Mouse (Mus musculus) cerebellum, adult 9-11 months (tissue): ENCODE results near the gene Hjurp.
A peak's percentile ranks its signal among the peaks of the same experiment; 100 is the strongest.

ENCODE experiments used
- DNase-seq: peaks from one replicate; pipeline ENCODE4 v3.0.0; 2022

Hjurp gene

DNA sequence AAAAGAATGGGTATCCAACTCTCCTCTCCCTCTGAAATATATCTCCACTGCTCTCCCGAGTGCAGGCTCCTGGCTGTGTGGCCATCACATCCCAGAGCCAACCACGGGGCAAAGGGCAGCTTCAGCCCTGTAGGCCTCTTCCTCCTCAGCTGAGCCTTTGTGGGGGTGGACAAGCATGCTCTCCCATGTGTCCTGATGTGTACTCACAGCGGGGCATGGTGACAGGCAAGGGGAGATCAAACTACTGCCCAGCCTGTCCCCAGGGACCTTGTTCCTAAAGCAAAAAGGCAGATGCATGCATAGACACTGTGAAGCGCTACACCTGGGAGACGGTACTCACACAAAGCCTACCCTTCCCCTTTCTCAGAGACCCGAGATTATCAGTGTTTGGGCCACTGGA lies 17.3 kb downstream of the Hjurp start:
- DNase-seq = peak; percentile 56

DNA sequence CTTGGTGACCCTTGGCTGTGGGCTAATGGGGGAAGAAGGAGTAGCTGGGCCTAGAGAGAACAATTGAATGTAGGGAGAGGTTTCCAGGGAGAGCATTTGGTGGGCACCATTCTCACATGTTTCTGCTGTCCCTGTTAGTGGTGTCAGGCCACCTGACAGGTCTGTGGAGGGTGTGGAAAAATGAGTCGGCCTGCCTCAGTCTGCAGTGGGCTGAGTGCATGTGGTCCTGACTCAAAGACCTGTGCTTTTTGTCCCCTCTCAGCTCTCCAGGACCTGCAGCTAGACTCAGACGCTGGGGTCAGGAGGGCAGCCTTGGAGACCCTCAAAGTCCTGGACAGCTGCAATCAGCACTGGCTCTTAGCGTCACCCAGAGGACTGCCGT lies 17.8 kb downstream of the Hjurp start:
- no peak for DNase-seq

DNA sequence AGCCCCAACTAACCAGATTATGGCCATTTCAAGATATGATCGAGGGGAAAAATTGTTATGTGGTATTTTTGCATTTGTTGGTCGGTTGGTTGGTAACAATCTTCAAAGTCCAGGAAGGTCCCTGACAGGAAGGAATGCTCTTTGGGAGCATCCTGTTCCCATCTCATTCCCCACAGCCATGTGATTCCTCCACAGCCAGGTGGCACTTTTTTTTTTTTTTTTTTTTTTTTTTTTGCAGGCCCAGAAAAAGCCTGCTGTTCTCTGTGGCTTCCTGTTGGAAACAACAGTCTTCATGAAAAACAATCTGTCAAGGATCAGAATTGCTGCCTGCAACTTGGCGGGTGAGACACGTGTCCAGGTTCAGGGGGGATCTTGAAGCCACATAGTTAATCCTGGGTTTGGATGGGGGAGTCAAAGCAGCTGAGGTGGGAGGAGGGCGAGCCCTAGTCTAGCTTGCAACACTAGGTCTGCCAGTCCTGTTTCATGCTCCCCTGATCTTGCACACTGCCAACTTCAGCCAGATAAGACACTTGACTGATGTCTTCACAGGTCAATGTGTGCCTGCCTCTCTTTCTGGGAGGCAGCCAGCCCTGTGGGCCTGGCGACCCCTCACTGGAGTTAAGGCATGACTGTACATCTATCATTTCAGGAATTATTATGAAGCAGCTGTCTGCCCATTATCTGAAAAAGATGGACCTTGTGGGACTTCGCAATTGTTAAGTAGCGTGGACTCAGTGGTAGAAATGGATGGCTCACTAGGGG lies 18.4 kb downstream of the Hjurp start:
- peak; percentile 64 for DNase-seq

DNA sequence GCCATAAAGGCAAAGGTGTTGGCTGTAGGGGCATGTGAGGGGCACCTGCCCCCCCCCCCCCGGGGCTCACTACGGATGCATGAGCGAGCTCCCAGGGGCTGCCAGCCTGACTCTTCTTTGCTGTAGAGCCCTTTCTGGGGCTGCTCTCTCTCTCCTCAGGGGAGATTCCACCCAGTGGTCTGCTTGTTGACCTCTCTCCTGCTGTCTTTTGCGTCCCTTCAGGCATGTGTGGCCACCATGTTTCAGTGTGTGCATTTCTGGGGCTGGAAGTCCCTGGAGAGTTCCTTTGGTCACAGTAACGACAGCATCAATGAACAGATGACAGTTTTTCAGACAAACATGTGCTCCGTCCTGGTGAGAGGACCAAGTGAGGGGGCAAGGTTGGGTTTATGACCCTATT lies 19.1 kb downstream of the Hjurp start:
- DNase-seq = no peak

DNA sequence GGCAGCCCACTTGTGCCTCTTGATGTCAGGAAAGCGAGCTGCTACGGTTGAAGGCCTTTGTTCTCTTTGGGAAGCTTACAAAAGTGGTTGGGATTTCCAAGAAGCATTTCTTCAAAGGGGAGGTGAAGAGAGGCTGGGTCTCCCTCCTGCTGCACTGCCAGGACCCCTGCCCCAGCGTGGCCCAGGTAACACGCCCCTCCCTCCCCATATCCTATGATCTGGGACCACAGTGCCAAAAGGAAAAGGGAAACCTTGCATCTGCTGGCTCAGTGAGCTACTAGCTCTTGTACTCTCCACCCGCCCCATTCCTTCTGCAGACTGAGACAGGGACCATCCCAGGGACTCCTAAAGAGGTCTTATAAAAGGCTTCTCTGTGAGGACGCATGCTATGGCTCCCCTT lies 19.8 kb downstream of the Hjurp start:
- no peak for DNase-seq

DNA sequence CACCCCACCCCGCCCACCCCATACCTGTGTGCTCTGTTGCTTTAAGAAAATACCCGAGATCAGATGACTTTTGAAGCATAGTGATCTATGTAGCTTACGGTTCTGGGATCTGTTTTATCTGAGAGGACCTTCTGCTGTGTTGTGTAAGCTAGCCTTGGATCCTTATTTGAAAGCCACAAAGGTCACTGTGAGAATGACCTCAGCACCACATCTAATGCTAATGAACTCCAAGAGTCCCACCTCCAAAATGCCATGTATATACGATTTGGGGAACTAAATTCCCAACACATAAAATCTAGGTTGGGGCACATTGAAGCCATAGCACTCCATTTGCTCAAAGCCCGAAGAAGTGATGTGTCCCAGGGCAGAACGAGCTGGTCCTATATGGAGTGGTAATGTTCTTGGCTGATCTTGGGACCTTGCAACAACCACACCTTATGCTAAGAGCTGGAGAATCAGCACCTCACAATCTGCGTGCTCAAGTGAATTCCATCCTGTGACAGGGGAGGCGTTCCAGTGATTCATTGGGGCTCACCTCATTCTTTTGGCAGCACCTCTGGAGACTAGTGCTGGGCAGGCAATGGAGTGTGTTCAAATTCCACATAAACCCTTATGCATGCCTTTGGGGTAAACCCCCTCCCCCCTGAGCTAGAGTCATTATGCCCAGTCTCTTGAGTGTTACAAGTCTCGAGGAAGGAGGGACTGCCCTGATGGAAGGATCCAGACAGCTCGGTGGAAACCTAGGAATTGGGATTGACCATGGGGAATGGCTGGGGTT lies 20.4 kb downstream of the Hjurp start:
- DNase-seq = no peak

DNA sequence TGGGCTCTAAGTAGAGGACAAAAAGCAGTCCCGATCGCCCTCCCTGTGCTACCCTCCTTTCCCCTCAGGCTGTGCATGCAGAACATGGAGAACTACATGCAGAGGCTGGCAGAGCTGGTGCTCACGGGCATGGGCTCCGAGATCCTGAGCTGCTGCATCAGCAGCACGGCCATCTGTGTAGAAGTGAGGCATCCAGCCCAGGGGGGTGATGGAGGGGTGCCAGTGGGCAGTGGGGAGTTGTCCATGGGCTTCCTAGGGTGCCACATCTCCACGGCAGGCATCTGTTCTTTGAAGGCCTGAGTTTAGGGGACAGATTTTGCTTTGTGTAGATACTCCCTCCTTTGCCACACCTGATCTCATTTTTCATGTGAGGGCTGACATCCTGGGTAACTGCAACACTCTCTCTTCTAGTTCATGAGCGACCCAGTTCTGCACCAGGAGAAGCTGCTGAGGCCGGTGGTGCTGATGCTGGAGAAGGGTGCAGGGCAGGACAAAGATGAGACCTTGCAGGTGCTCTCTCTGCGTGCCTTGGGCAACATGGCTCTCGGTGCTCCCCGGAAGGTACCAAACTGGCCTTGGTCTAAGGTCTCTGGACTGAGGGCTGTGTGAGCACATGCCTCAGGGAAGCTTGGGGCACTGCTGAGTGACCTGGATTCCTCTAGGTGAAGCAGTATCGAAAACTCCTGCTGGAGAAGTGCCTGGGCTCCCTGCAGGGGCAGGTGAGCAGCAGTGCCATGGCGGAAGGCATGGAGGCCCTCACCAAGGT lies 21.3 kb downstream of the Hjurp start:
- peak; percentile 62 for DNase-seq

DNA sequence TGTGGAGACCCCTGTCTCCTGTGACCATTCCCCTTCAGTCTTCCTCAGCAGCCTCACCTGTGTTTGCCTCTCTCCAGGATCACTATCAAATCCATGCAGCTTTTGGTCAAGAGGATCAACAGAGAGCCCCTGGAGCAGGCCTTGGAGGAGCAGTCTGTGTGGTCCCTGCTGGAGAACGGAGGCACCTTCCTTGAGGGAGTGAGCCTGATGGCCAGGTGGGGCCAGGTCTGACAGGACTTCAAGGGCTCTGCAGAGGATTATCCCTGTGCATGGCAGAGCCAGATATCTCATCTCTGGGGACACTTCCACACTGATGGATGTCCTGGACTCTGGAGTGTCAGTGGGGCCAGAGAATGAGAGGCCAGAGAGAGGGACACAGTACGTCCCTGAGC lies 22.0 kb downstream of the Hjurp start:
- no peak for DNase-seq

DNA sequence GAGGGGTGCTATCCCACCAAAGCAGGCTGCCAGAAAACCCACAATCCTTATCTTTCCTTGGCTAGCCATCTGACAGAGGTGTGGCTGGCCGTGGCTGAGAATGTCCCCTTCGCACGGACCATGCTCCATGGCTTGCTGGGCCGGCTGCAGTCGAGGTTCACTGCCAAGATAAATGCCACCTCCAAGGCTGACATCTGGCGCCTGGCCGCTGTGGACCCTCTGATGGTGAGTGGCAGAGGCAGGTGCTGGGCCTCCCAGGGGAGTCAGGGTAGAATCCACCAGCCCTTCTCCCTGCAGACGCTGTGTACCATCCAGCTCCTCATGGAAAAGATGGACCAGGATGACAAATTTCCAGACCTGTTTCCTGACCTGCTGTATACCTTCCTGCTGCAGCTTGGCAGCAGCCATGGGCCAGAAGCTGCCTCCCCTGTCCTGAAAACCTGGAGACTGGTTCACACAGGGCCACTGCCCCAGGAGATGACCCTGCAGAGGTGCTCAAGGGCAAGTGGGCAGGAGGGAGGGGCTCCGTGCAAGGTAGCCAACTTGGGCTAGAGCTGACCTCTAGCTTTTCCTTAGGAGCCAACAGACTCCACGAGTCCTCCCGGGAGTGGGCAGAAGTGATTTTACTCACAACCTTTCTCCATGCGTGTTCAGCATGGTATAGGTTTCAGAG lies 22.5 kb downstream of the Hjurp start:
- peak; percentile 47 for DNase-seq

DNA sequence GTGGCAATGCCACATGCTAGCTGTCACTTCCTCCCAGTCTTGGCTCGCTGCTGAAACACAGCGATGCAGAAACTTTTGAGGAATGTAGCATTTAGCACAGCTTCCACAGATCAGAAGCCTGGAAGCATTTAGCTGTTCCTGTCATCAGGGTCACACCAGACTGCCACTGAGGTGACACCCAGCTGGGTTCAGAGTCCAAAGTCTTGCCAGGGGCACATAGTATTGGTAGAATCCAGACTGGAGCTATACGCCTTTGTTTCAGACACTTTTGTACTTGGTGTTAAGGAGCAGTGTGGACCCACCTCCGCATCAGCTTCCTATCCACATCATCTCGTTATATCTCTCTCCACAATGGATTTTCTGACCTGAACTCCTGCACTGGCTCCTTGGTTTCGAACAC lies 23.9 kb downstream of the Hjurp start:
- DNase-seq = no peak

DNA sequence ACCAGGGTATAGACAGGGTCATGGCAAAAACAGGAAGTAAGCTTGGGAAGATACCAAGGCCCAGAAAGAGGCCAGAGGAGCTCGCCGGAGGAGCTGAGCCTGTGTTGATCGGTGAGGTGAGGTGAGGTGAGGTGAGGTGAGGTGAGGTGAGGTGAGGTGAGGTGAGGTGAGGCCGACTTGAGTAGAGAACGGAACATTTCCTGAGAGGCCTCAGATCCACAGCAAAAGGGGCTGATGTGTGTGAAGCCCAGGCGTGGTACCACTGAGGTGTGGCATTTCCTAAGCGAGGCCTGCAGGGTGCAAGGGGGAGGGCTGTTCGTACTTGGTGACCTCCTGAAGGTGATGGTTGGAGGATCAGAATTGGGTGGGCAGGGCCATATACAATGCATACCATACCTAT lies 24.3 kb downstream of the Hjurp start:
- DNase-seq = no peak

DNA sequence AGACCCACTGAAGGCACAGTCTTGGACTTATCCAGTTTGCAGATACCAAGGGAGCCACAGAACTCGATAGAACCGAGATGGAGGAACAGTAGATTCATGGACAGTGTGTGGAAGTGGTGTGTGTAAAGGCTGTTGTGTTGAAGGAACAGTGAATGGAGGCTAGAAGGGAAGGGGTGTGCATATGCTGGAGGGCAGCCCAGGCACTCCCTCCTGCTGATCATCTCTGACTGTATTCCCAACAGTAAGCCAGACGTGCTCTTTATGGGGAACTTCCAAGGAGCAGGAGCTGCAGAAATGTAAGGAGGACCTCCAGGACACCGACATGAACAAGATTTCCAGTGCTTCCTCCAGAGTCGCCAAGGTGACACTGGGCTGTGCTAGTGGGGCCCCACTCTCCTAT lies 27.4 kb downstream of the Hjurp start:
- no peak for DNase-seq

DNA sequence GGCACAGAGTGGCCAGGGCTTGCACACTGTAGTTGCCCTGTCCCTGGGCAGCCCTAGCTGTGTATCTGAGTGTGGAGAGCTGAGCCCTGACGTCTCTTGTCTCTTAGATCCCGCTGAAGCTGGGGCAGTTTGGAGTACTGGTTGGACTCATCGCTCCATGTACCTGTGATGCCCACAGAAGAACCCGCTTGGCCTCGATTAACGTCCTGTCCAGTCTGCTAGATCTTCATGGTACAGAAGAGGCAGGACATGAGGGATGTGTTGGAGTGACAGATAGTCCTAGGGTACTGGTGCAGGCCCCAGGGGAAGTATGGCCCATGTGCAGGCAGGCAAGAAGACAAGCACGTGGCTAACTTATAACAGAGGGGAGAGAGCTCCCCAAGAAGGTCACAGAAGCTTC lies 27.8 kb downstream of the Hjurp start:
- DNase-seq = no peak

DNA sequence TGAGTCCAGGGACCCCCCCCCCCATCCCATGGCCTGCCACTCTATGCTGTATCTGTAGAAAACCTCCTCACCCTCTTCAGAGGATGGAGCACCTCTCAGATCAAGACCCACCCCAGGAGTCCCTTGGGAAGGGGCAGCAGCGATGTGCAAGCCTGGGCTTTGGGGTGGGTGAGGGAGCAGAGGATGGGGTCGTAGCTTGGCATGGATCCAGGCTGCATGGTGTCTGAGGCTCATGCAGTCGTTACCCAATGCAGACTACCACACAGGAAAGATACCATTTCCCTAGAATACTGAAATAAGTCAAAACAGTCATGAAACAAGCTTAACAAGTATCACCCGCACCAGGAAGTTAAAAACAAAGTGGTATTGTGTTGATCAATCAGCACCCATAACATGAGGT lies 28.8 kb downstream of the Hjurp start:
- DNase-seq = no peak

DNA sequence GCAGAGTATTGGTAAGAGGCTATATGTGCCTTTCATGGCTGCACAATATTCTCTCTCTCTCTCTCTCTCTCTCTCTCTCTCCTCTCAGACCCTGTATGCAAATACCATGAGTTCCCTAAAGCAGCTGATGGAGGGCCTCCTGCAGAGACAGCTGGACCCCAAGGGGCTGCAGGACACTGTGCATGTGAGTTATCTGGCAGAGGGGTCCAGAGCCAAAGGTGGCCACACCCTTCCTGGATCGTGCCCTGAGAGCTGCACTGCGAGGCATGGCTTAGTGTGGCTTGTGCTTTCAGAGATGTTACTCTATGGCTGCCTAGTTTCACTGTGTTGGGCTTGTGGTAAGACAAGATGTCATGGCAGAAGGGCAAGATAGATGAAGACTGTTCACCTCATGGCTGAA lies 29.8 kb downstream of the Hjurp start:
- no peak for DNase-seq

DNA sequence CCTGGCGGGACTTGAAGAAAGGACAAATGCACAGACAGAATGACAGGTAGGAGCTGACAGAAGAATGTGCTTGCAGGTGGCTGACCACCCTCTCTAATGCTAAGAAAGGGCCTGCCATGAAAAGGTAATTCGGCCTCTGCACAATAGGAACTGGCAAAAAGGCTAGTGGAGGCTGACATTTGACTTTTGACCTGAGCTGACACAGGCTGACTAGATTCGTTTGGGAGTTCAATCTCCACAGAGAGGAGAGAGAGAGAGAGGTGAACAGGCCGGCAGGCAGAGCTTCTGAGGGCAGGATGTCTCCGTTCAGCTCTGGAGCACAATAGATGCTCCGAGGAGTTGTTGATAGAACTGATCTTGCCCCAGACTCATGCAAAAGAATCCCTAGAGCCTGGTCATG lies 31.0 kb downstream of the Hjurp start:
- no peak for DNase-seq

DNA sequence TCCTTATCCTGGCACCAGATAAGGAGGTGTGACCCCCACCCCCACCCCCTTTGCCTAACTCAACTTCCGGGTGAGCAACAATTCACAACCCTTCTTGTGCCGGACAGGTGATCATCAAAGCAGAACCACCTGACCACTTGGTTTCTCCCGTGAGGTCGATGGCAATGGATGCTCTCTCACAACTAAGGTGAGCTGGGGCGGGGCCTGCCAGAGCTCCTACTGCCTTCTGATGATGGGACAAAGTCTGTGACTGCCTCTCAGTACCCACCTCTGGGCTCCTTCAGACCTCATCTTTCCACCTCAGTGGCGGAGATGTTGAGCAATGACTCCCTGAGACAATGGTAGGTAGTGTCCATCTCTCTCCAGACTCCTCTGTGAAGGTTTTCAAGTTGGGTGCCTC lies 31.6 kb downstream of the Hjurp start:
- DNase-seq = no peak

DNA sequence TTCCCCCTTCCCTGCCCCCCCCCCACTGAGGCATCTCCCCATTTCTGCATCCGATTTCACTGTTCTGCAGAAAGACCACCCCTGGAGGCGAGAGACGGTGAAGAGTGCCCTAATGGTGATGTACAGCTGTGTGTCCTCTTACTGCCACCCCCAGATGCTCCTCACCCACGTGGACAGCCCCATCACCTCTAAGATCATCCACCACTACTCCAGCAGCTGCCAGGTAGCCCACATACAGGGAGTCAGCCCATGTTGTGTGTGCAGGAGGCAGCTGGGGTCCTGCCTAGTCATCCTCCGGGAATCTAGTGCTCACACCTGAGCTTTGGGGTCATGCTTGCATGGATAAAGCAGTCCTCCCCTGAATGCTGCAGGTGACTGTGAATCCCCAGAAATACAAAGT lies 33.6 kb downstream of the Hjurp start:
- no peak for DNase-seq

DNA sequence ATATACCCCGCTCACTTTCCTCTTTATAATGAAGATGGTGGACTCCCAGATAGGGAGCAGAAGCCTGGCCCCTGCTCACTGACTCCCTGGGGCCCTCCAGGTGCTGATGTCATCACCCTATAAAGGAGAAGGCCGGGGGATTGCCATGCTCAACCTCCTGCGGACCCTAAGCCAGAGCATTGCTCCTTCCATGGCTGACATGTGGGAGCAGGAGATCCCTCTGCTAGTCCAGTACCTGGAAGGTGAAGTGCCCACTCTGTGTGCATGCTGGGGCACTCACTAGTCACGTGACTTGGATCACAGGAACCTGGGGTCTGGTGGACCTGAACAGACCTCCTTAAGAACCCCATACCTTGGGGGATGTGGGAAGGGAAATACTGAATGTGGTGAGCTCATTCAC lies 36.9 kb downstream of the Hjurp start:
- no peak for DNase-seq

DNA sequence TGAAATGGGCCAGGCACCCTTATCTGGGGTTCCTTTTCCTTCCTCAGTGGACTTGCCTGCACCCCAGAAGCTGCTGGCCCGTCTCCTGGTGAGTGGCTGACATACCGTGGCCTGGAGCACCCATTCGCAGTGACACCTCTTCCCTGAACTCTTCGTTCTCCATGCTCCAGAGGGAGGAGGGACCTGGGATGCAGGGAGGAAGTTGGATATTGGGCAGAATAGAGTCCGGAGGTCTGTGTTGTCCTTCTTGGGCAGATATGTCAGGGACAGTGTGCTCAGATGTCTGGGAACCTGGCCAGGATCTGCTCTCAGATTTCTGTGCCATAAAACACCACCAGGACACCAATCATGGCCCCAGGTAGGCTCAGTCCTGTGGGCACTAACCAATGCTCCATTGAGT lies 37.4 kb downstream of the Hjurp start:
- DNase-seq = no peak

DNA sequence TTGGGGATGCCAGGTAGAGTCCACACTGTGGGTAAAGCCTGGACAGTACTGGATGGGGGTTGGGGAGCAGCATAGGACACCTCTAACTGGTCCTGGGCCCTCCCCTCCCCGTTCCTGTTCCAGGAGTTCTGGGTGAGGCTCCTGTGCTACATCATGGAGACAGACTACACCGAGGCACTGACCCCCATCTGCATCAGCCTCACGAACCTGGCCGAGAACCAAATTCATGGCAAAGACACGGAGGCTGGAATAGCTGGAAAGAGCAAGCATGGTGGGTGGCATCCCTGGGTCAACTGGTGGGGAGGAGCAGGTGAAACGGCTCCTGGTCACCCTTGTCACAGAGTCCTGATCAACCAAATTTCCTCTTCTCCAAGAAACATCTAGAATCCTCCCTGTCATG lies 38.7 kb downstream of the Hjurp start:
- no peak for DNase-seq

DNA sequence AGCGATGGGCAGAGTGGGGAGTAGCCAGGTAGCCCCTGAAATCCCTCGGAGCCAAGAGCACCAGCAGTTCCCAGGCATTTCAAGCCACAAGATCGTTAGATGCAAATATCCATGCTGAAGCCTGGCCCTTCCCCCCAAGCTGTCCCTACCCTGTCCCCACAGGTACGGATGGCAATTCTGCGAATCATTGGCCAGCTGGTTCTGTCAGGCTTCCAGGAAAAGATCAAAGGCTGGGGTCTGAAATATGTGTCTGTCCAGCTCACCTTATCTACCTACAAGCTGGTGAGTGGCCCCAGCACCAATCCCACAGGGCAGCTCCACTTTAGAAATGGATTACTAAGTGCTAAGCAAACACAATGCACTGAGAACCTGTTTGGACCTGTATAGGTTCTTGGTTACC lies 40.1 kb downstream of the Hjurp start:
- no peak for DNase-seq

DNA sequence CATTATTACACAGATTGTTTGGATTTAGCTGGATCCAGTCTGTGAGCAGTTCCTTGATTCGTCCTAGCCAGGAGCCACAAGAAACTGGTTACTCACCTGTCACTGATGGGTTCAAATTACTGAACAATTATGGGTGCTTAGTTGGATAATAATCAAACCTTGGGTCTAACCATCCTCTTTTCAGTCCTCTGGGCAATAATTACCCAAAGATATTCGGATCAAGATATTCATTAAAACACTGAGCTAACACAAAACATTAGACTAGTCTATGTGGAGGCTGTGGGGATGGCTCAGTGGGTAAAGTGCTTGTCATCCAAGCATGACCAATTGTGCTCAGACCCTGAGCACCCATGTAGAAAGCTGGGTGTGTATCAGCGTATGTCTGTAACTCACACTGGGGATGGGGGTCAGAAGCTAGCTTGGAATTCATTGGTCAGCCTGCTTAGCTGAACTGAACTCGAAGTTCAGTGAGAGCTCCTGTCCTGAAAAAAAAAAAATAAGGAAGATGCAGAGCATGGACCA lies 41.5 kb downstream of the Hjurp start:
- no peak for DNase-seq
